11 mouse cellular contexts compared by ENCODE assay signal in genomic region chr4:108937848-108938771, GRCm38 (mm10). TPM values are rescaled to one million over a fixed set of nuclear protein-coding genes. Genes with fewer than 3 reads are reported as not detected.
DNase-seq lines count a peak whose midpoint lies in the region; ATAC-seq and TF ChIP-seq lines count a peak whose summit lies in the region.
"Had no signal": no experiment of that assay in that cellular context is flagged by ENCODE, and none has a peak within 500 bp of the region (broad histone marks: within the 10 kb centered on the region; RNA-seq: fewer than 3 reads in every experiment).

No protein-coding gene starts in this region.

- ATAC-seq in hindbrain, postnatal 0 days: peak; percentile 57
- no peak for ATAC-seq in hindbrain, embryonic 11.5 days (ENCODE audit: low FRiP score)
- ATAC-seq: activated CD4-positive, CD25-positive, alpha-beta regulatory T cell, adult 4 months had no signal

- no peaks in the 10 kb centered on the region for H3K36me3 ChIP-seq in hindbrain, postnatal 0 days (ENCODE audit: insufficient read depth, low read length)
- H3K36me3 ChIP-seq in hindbrain, embryonic 11.5 days (ENCODE audit: control insufficient read depth, insufficient read depth, low read length): no peaks in the 10 kb centered on the region
- no peaks in the 10 kb centered on the region for H3K36me3 ChIP-seq in thymus, adult 2 months (ENCODE audit: control insufficient read depth, insufficient read depth, low read length)

- peak; percentile 64 for DNase-seq in hindbrain, postnatal 0 days (ENCODE audit: low spot score)
- DNase-seq in hindbrain, embryonic 11.5 days (ENCODE audit: low spot score): no peak
- peak; percentile 80 to 84 for DNase-seq in cerebellum, postnatal 14 days
- peak; percentile 72 for DNase-seq in layer of hippocampus, adult 9-11 months
- DNase-seq in retina, adult 2 months (ENCODE audit: low read depth, low spot score): peak; percentile 8
- DNase-seq in adrenal gland, postnatal 36 days: no peak
- DNase-seq in thymus, adult 2 months: no peak
- no peak for DNase-seq in gastrocnemius, postnatal 10 days
- DNase-seq: heart, adult 18-20 months; kidney, postnatal 36 days had no signal

- TF ChIP-seq POLR2A in thymus, adult 2 months (IDR thresholded peaks at IDR 0.05; ENCODE audit: control insufficient read depth, extremely low read depth, insufficient read depth, low read length, poor library complexity): no peak

- H3K4me3 ChIP-seq in hindbrain, postnatal 0 days (ENCODE audit: low read length): no peak overlapping the region
- H3K4me3 ChIP-seq in hindbrain, embryonic 11.5 days (ENCODE audit: low read depth, low read length): no peak overlapping the region
- no peak overlapping the region for H3K4me3 ChIP-seq in thymus, adult 2 months (ENCODE audit: control insufficient read depth, insufficient read depth, low read length)

- no peak for TF ChIP-seq CTCF in hindbrain, postnatal 0 days (IDR thresholded peaks at IDR 0.05; ENCODE audit: low read depth)
- TF ChIP-seq CTCF in thymus, adult 2 months (IDR thresholded peaks at IDR 0.05; ENCODE audit: borderline replicate concordance, control insufficient read depth, extremely low read depth, insufficient read depth, low read length, poor library complexity): no peak

- WGBS in hindbrain, postnatal 0 days: 50% methylated on average over 12 of the region's 12 CpGs
- WGBS in hindbrain, embryonic 11.5 days: 80% methylated on average over 12 of the region's 12 CpGs
- 89% methylated on average over 12 of the region's 12 CpGs for WGBS in thymus, adult 2 months

- no peak overlapping the region for H3K4me2 ChIP-seq in hindbrain, postnatal 0 days (ENCODE audit: low read depth, low read length)
- H3K4me2 ChIP-seq in hindbrain, embryonic 11.5 days (replicated peaks; ENCODE audit: low read depth, low read length): no peak overlapping the region

- peak overlapping the region; percentile 49; the same call in 1 of the 2 replicates for H3K27ac ChIP-seq in hindbrain, postnatal 0 days
- H3K27ac ChIP-seq in hindbrain, embryonic 11.5 days (ENCODE audit: low read depth, low read length): no peak overlapping the region
- no peak overlapping the region for H3K27ac ChIP-seq in thymus, adult 2 months (ENCODE audit: control insufficient read depth, insufficient read depth, low read length)

- H3K9ac ChIP-seq in hindbrain, postnatal 0 days (replicated peaks; ENCODE audit: low read length): no peak overlapping the region
- no peak overlapping the region for H3K9ac ChIP-seq in hindbrain, embryonic 11.5 days (ENCODE audit: low read depth, low read length)

- H3K27me3 ChIP-seq in hindbrain, postnatal 0 days (ENCODE audit: insufficient read depth, low read length): no peaks in the 10 kb centered on the region
- H3K27me3 ChIP-seq in hindbrain, embryonic 11.5 days (ENCODE audit: control insufficient read depth, insufficient read depth, low read length): no peaks in the 10 kb centered on the region
- H3K27me3 ChIP-seq in thymus, adult 2 months (ENCODE audit: control insufficient read depth, insufficient read depth, low read length): no peaks in the 10 kb centered on the region

- H3K9me3 ChIP-seq in hindbrain, postnatal 0 days (ENCODE audit: low read length): no peaks in the 10 kb centered on the region
- H3K9me3 ChIP-seq in hindbrain, embryonic 11.5 days (ENCODE audit: control insufficient read depth, low read length): no peaks in the 10 kb centered on the region

- peaks cover 16% of the 10 kb centered on the region for H3K4me1 ChIP-seq in hindbrain, postnatal 0 days (ENCODE audit: insufficient read depth, low read length)
- H3K4me1 ChIP-seq in hindbrain, embryonic 11.5 days (replicated peaks; ENCODE audit: control insufficient read depth, insufficient read depth, low read length): no peaks in the 10 kb centered on the region
- no peaks in the 10 kb centered on the region for H3K4me1 ChIP-seq in thymus, adult 2 months (replicated peaks; ENCODE audit: control insufficient read depth, insufficient read depth, low read length)

RNA-seq across cellular contexts. Expression of gene Rab3b, which starts 59.2 kb away (rescaled TPM):
- 76.3 and 99.1 TPM in 2 replicates for total RNA-seq in hindbrain, postnatal 0 days (2014; rRNA removed)
- polyA plus RNA-seq in hindbrain, postnatal 0 days (2015; fragmentation: Nextera tagmentation; extraction: Ambion mirVana): 289 and 314 TPM in 2 replicates
- polyA plus RNA-seq in hindbrain, embryonic 11.5 days (2014; fragmentation: Nextera tagmentation; extraction: Ambion mirVana): 35.3 and 36.4 TPM in 2 replicates
- 10 to 100 TPM; 30.7 to 37.6 TPM for total RNA-seq in adrenal gland, postnatal 36 days (2021)
- polyA plus RNA-seq in thymus, adult 2 months (2012; rRNA removed): 0.91 and 1.7 TPM in 2 replicates
- total RNA-seq in gastrocnemius, postnatal 10 days (2021): 1 to 10 TPM in 1 of 2 experiments, under 1 TPM in 1; 0.52 to 1.1 TPM
- polyA plus RNA-seq: activated CD4-positive, CD25-positive, alpha-beta regulatory T cell, adult 4 months had no signal

Comparison
In these comparisons a context has a peak if more than half of its experiments do, and no peak if none do; other contexts are left out.
1. DNase-seq: peak in hindbrain, postnatal 0 days (single experiment), cerebellum, postnatal 14 days (2 of 2), layer of hippocampus, adult 9-11 months (single experiment) and retina, adult 2 months (single experiment); none in hindbrain, embryonic 11.5 days (single experiment), adrenal gland, postnatal 36 days (0 of 2), thymus, adult 2 months (single experiment) and gastrocnemius, postnatal 10 days (single experiment).
2. RNA of gene Rab3b, which starts 59.2 kb away (total RNA-seq): 76.3 to 99.1 TPM in hindbrain, postnatal 0 days and 30.7 to 37.6 TPM in adrenal gland, postnatal 36 days; 0.52 to 1.1 TPM in gastrocnemius, postnatal 10 days; every median in the first group is over 10 times any median in the second.